8 mouse cellular contexts compared by ENCODE assay signal in genomic region chr1:72141893-72142480, GRCm38 (mm10).
A peak's percentile ranks its signal among the peaks of the same experiment; 100 is the strongest.
DNase-seq lines count a peak whose midpoint lies in the region; ATAC-seq and TF ChIP-seq lines count a peak whose summit lies in the region.

No protein-coding gene starts in this region.

- peak overlapping the region; percentile 35; the same call in 1 of the 2 replicates for H3K4me2 ChIP-seq in forebrain, embryonic 11.5 days (ENCODE audit: low read depth, low read length, severe bottlenecking)
- H3K4me2 ChIP-seq in hindbrain, postnatal 0 days (ENCODE audit: low read depth, low read length) = peak overlapping the region; percentile 53
- peak overlapping the region; percentile 37 for H3K4me2 ChIP-seq in midbrain, embryonic 11.5 days
- peak overlapping the region; percentile 48 for H3K4me2 ChIP-seq in stomach, embryonic 14.5 days (replicated peaks; ENCODE audit: low read depth, low read length)

- 0 out of 2 replicates have a peak overlapping the region, but pooled peaks have one; percentile 17 for H3K9ac ChIP-seq in forebrain, embryonic 11.5 days (ENCODE audit: low read length)
- 0 out of 2 replicates have a peak overlapping the region, but pooled peaks have one; percentile 41 for H3K9ac ChIP-seq in hindbrain, postnatal 0 days (replicated peaks; ENCODE audit: low read length)
- H3K9ac ChIP-seq in midbrain, embryonic 11.5 days (ENCODE audit: low read length) = peak overlapping the region; percentile 49
- 0 out of 2 replicates have a peak overlapping the region, but pooled peaks have one; percentile 21 for H3K9ac ChIP-seq in stomach, embryonic 14.5 days (replicated peaks; ENCODE audit: low read depth, low read length)

- intact Hi-C loops in left cerebral cortex, postnatal 4 days (cut with DNase I) = no loop called here

- H3K27ac ChIP-seq in forebrain, embryonic 11.5 days (ENCODE audit: low read depth, low read length) = no peak overlapping the region
- no peak overlapping the region for H3K27ac ChIP-seq in hindbrain, postnatal 0 days
- no peak overlapping the region for H3K27ac ChIP-seq in midbrain, embryonic 11.5 days (ENCODE audit: low read depth, low read length)
- H3K27ac ChIP-seq in stomach, embryonic 14.5 days (ENCODE audit: low read length) = no peak overlapping the region

- DNase-seq in spleen, postnatal 10 days (ENCODE audit: low spot score in 2 of 2) = peak; percentile 6 to 54
- DNase-seq in spleen, adult 12 weeks (ENCODE audit: low spot score) = no peak
- DNase-seq in c-Kit-negative CD71-positive TER-119-positive erythroid progenitor cells, embryonic 14.5 days (ENCODE audit: low read depth, low spot score) = peak; percentile 21
- peak; percentile 85 for DNase-seq in forebrain, embryonic 11.5 days (ENCODE audit: low spot score)
- peak; percentile 93 for DNase-seq in hindbrain, postnatal 0 days (ENCODE audit: low spot score)
- DNase-seq in left cerebral cortex, postnatal 4 days = peak; percentile 56
- peak; percentile 97 for DNase-seq in midbrain, embryonic 11.5 days (ENCODE audit: low spot score, missing footprints)

- H3K27me3 ChIP-seq in forebrain, embryonic 11.5 days (ENCODE audit: control insufficient read depth, insufficient read depth, low read length) = no peaks in the 10 kb centered on the region
- no peaks in the 10 kb centered on the region for H3K27me3 ChIP-seq in hindbrain, postnatal 0 days (ENCODE audit: insufficient read depth, low read length)
- H3K27me3 ChIP-seq in midbrain, embryonic 11.5 days (ENCODE audit: control insufficient read depth, insufficient read depth, low read length) = no peaks in the 10 kb centered on the region
- no peaks in the 10 kb centered on the region for H3K27me3 ChIP-seq in stomach, embryonic 14.5 days (ENCODE audit: control insufficient read depth, insufficient read depth, low read length)

- no peak overlapping the region for H3K4me3 ChIP-seq in forebrain, embryonic 11.5 days (ENCODE audit: low read depth, low read length)
- H3K4me3 ChIP-seq in hindbrain, postnatal 0 days (ENCODE audit: low read length) = peak overlapping the region; percentile 19; the same call in 1 of the 2 replicates
- no peak overlapping the region for H3K4me3 ChIP-seq in midbrain, embryonic 11.5 days (ENCODE audit: low read depth, low read length)
- H3K4me3 ChIP-seq in stomach, embryonic 14.5 days (ENCODE audit: low read depth, low read length) = no peak overlapping the region

- peak; percentile 77 for ATAC-seq in forebrain, embryonic 11.5 days (replicated peaks; ENCODE audit: low FRiP score)
- peak; percentile 83 for ATAC-seq in hindbrain, postnatal 0 days
- peak; percentile 79 for ATAC-seq in midbrain, embryonic 11.5 days (ENCODE audit: low FRiP score)
- ATAC-seq in stomach, embryonic 14.5 days (ENCODE audit: insufficient number of reproducible peaks, insufficient read depth, low FRiP score, low read depth) = peak; percentile 33; the same call in 1 of the 2 replicates

- H3K36me3 ChIP-seq in forebrain, embryonic 11.5 days (ENCODE audit: control insufficient read depth, insufficient read depth, low read length) = no peaks in the 10 kb centered on the region
- H3K36me3 ChIP-seq in hindbrain, postnatal 0 days (ENCODE audit: insufficient read depth, low read length) = no peaks in the 10 kb centered on the region
- H3K36me3 ChIP-seq in midbrain, embryonic 11.5 days (ENCODE audit: control insufficient read depth, insufficient read depth, low read length) = no peaks in the 10 kb centered on the region
- no peaks in the 10 kb centered on the region for H3K36me3 ChIP-seq in stomach, embryonic 14.5 days (ENCODE audit: control insufficient read depth, insufficient read depth, low read length)

- no peaks in the 10 kb centered on the region for H3K4me1 ChIP-seq in forebrain, embryonic 11.5 days (replicated peaks; ENCODE audit: control insufficient read depth, insufficient read depth, low read length)
- no peaks in the 10 kb centered on the region for H3K4me1 ChIP-seq in hindbrain, postnatal 0 days (ENCODE audit: insufficient read depth, low read length)
- 0 out of 2 replicates have a peak, but pooled peaks cover 2% of the 10 kb centered on the region for H3K4me1 ChIP-seq in midbrain, embryonic 11.5 days (ENCODE audit: control insufficient read depth, insufficient read depth, low read length)
- no peaks in the 10 kb centered on the region for H3K4me1 ChIP-seq in stomach, embryonic 14.5 days (ENCODE audit: control insufficient read depth, insufficient read depth, low read length)

- no peaks in the 10 kb centered on the region for H3K9me3 ChIP-seq in forebrain, embryonic 11.5 days (ENCODE audit: control insufficient read depth, low read length)
- H3K9me3 ChIP-seq in hindbrain, postnatal 0 days (ENCODE audit: low read length) = no peaks in the 10 kb centered on the region
- H3K9me3 ChIP-seq in midbrain, embryonic 11.5 days (ENCODE audit: control insufficient read depth, low read length) = no peaks in the 10 kb centered on the region
- H3K9me3 ChIP-seq in stomach, embryonic 14.5 days (ENCODE audit: control insufficient read depth, low read depth, low read length) = no peaks in the 10 kb centered on the region

- peak; percentile 96 for TF ChIP-seq CTCF in hindbrain, postnatal 0 days (IDR thresholded peaks at IDR 0.05; ENCODE audit: low read depth)

- 5% methylated on average over 11 of the region's 11 CpGs for WGBS in forebrain, embryonic 11.5 days
- 4% methylated on average over 11 of the region's 11 CpGs for WGBS in hindbrain, postnatal 0 days
- whole genome bisulfite sequencing in midbrain, embryonic 11.5 days = 5% methylated on average over 11 of the region's 11 CpGs
- WGBS in stomach, embryonic 14.5 days = 6% methylated on average over 11 of the region's 11 CpGs

Comparison
In these comparisons a context has a peak if more than half of its experiments do, and no peak if none do; other contexts are left out.
1. ATAC-seq: peak in every context shown above with its lines; median percentile 83 in hindbrain, postnatal 0 days; 79 in midbrain, embryonic 11.5 days; 77 in forebrain, embryonic 11.5 days; 33 in stomach, embryonic 14.5 days.